Mouse (Mus musculus): ENCODE measurements around the gene Olfr466. TPM values are rescaled to one million over a fixed set of nuclear protein-coding genes. Genes with fewer than 3 reads are reported as not detected.

Olfr466 gene
- polyA plus RNA-seq (2014; fragmentation: Illumina TruSeq; extraction: RNeasy Lipid Tissue Mini Kit (QIAGEN cat#74804); ENCODE audit: insufficient read depth, low read depth, low replicate concordance): not detected

DNA sequence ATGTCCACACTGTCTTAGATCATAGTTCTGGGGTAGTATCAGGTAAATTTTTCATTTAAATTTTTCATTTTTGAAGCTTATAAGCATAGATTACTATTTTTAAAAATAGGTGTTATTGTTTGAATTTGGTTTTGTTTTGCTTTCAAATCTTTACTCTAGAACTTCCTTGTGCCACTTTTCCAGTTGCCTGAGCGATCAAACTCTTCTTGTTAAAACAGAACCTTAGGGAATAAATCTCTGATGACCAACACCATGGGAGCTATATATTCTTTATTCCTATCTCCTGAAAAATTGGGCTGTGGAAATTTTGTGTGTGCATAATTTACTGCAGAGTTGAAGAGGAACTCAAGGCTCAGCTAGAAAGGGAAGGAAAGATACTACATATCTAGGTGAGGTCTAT is at the start of gene Olfr466:
TSS of gene Olfr466 (plus strand) at position 301 of the 400 bp plus-strand sequence.

DNA sequence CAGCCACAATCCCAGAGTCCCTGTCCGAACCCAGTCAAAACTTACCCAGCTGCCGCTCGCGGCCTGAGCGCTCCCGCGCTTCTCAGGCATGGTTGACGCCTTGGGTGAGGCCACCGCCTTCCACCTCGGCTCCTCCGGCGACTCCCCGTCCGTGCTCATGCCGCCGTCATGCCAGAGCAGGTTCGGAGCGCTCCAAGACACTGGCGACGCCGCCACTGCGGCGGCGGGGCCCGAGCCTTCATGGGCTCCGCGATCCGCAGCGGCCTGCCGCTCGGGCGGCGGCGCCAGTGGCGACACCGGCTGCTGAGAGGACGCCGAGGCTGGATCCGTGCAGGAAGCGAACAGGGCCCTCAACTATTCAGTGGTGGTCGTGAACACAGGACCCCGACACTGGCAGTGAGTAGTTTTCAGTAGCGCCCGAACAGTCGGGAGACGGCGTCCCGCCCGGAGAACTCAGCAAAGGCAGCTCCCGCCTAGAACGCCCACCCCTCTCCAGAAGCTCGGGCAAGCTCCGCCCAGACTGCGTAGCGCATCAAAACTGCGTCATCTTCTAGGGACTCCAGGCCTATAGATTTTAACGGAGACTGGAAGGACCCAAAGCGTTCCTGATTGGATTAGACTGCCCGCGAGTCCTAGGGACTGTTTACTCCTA is 37.5 kb upstream of the Olfr466 start, which contains the start of gene Mfsd14b:
TSS of gene Mfsd14b (minus strand) at position 517 of the 652 bp plus-strand sequence.

GRCm38 (mm10) chr13:65137789-65138188 is 12.3 kb upstream of the Olfr466 start, which contains the start of gene Olfr465-ps1:
Olfr465-ps1 (plus strand) TSS chr13:65138089.

Other genes with a start within 250 kb of the Olfr466 start
- not detected for gene Cntnap3, start 246.3 kb upstream of the Olfr466 start, polyA plus RNA-seq (2014; fragmentation: Illumina TruSeq; extraction: RNeasy Lipid Tissue Mini Kit (QIAGEN cat#74804); ENCODE audit: insufficient read depth, low read depth, low replicate concordance)
- not detected for gene Spata31, start 232.8 kb upstream of the Olfr466 start, polyA plus RNA-seq (2014; fragmentation: Illumina TruSeq; extraction: RNeasy Lipid Tissue Mini Kit (QIAGEN cat#74804); ENCODE audit: insufficient read depth, low read depth, low replicate concordance)
- not detected for gene Spata31d1c, start 117.2 kb upstream of the Olfr466 start, polyA plus RNA-seq (2014; fragmentation: Illumina TruSeq; extraction: RNeasy Lipid Tissue Mini Kit (QIAGEN cat#74804); ENCODE audit: insufficient read depth, low read depth, low replicate concordance)
- not detected for gene Prss47, start 97.5 kb upstream of the Olfr466 start, polyA plus RNA-seq (2014; fragmentation: Illumina TruSeq; extraction: RNeasy Lipid Tissue Mini Kit (QIAGEN cat#74804); ENCODE audit: insufficient read depth, low read depth, low replicate concordance)
- 28.6 TPM for gene Mfsd14b, start 37.3 kb upstream of the Olfr466 start, polyA plus RNA-seq (2014; fragmentation: Illumina TruSeq; extraction: RNeasy Lipid Tissue Mini Kit (QIAGEN cat#74804); ENCODE audit: insufficient read depth, low read depth, low replicate concordance)
- not detected for gene Olfr465-ps1, start 12.2 kb upstream of the Olfr466 start, polyA plus RNA-seq (2014; fragmentation: Illumina TruSeq; extraction: RNeasy Lipid Tissue Mini Kit (QIAGEN cat#74804); ENCODE audit: insufficient read depth, low read depth, low replicate concordance)
- gene Nlrp4f, start 55.7 kb downstream of the Olfr466 start, polyA plus RNA-seq (2014; fragmentation: Illumina TruSeq; extraction: RNeasy Lipid Tissue Mini Kit (QIAGEN cat#74804); ENCODE audit: insufficient read depth, low read depth, low replicate concordance): not detected
- not detected for gene Gm10775, start 109.3 kb downstream of the Olfr466 start, polyA plus RNA-seq (2014; fragmentation: Illumina TruSeq; extraction: RNeasy Lipid Tissue Mini Kit (QIAGEN cat#74804); ENCODE audit: insufficient read depth, low read depth, low replicate concordance)
- 10.0 TPM for gene Zfp369, start 128.6 kb downstream of the Olfr466 start, polyA plus RNA-seq (2014; fragmentation: Illumina TruSeq; extraction: RNeasy Lipid Tissue Mini Kit (QIAGEN cat#74804); ENCODE audit: insufficient read depth, low read depth, low replicate concordance)

Data from lung, adult 10 weeks (tissue).